Mouse (Mus musculus) lung, postnatal 0 days (tissue): ENCODE measurements around the gene Btbd2.

Experiments
- CTCF ChIP-seq: IDR thresholded peaks from 2 replicates; pipeline ENCODE4 v1.5.1; 2016; ENCODE audit warnings: antibody characterized with exemption, mild to moderate bottlenecking
- EP300 ChIP-seq: IDR thresholded peaks from 2 replicates; pipeline ENCODE4 v1.6.1; 2016; ENCODE audit warnings: antibody characterized with exemption, mild to moderate bottlenecking, control low read depth

DNA sequence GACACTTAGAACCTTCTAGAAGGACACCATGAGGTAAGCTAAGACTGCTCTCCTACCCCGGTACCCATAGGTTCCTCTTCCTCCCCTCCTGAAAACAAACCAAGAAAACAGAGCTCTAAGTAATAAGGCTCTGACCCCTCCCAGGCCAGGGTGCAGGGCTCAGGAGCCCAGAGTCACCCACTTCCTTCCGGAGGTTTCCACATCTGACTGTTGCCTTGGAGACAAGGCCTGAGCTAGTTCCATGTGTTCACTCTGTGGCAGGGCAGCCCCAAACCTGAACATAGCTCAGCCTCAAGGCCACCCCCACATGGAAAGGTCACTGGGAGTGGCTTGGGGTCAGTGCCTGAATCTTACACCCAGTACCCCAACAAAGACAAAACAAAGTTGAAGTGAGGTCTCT is 38.3 kb upstream of the Btbd2 start:
- TF ChIP-seq CTCF (no peak), EP300 (no peak; the same call in 1 of the 2 replicates)
